Mouse (Mus musculus) heart, postnatal 0 days (tissue): ENCODE data around the gene S100a6. TPM values are rescaled to one million over a fixed set of nuclear protein-coding genes. Genes with fewer than 3 reads are reported as not detected.

ENCODE experiments used
- ATAC-seq: fragments of 200-750 bp; cut with Nextera tagmentation; 2 replicates; pipeline ENCODE4 v1.8.0; 2017; ENCODE audit warnings: low read depth, moderate number of reproducible peaks, moderate library complexity; ENCODE audit not compliant: insufficient read depth
- DNase-seq: peaks from one replicate; pipeline ENCODE4 v3.0.0-alpha.2; 2016; ENCODE audit warnings: low spot score
- H3K27ac ChIP-seq: fragments of 300-500 bp; sonication (generic); 2 replicates; pipeline ENCODE4 v1.5.1; 2014; ENCODE audit warnings: low read depth, mild to moderate bottlenecking
- H3K27me3 ChIP-seq: fragments of 300-500 bp; sonication (generic); 2 replicates; pipeline ENCODE4 v1.6.1; 2014; ENCODE audit warnings: low read length, mixed read lengths; ENCODE audit not compliant: control insufficient read depth, insufficient read depth
- H3K36me3 ChIP-seq: fragments of 300-500 bp; sonication (generic); replicated peaks from 2 replicates; pipeline ENCODE4 v1.6.1; 2014; ENCODE audit warnings: low read length, mixed read lengths; ENCODE audit not compliant: control insufficient read depth, insufficient read depth
- H3K4me1 ChIP-seq: fragments of 300-500 bp; sonication (generic); 2 replicates; pipeline ENCODE4 v1.6.1; 2014; ENCODE audit warnings: antibody characterized with exemption; ENCODE audit not compliant: control insufficient read depth, insufficient read depth
- H3K4me2 ChIP-seq: fragments of 300-500 bp; sonication (generic); 2 replicates; pipeline ENCODE4 v1.6.1; 2014; ENCODE audit warnings: low read depth, mild to moderate bottlenecking, low read length, moderate library complexity
- H3K4me3 ChIP-seq: fragments of 300-500 bp; sonication (generic); 2 replicates; pipeline ENCODE4 v1.5.1; 2014; ENCODE audit warnings: low read depth, low read length
- H3K9ac ChIP-seq: fragments of 300-500 bp; sonication (generic); replicated peaks from 2 replicates; pipeline ENCODE4 v1.6.1; 2014; ENCODE audit warnings: low read depth, low read length, mixed read lengths
- H3K9me3 ChIP-seq: fragments of 300-500 bp; sonication (generic); replicated peaks from 2 replicates; pipeline ENCODE4 v1.6.1; 2016; ENCODE audit warnings: low read length; ENCODE audit not compliant: control insufficient read depth
- CTCF ChIP-seq: IDR thresholded peaks from 2 replicates; pipeline ENCODE4 v1.5.1; 2016; ENCODE audit warnings: antibody characterized with exemption, control low read depth, low read depth
- EP300 ChIP-seq: IDR thresholded peaks from 2 replicates; pipeline ENCODE4 v1.6.1; 2016; ENCODE audit warnings: antibody characterized with exemption, low read depth
- WGBS: fragments of 180-500 bp; shearing (Covaris S2); extraction: QIAGEN DNeasy Blood & Tissue Kit; methylation state at CpG from one replicate; pipeline ENCODE4 v1.1.7; 2014; 5-methylcytosine and 5-hydroxymethylcytosine counted together
- polyA plus RNA-seq: library from polyadenylated mRNA; unstranded; fragments of >200 nt; fragmentation: Nextera tagmentation; extraction: Ambion mirVana; gene quantifications from 2 replicates; pipeline ENCODE4 v1.2.1, GENCODE M21; 2015
- total RNA-seq: library from RNA; depleted of rRNA; stranded (reverse); fragments of >200 nt; gene quantifications from 2 replicates; pipeline ENCODE4 v1.2.3, GENCODE M21; 2014; ENCODE audit warnings: low replicate concordance

S100a6 gene
- total and polyA plus RNA-seq, 2 experiments from 2014 or later: 82.9 to 97.5 TPM

DNA sequence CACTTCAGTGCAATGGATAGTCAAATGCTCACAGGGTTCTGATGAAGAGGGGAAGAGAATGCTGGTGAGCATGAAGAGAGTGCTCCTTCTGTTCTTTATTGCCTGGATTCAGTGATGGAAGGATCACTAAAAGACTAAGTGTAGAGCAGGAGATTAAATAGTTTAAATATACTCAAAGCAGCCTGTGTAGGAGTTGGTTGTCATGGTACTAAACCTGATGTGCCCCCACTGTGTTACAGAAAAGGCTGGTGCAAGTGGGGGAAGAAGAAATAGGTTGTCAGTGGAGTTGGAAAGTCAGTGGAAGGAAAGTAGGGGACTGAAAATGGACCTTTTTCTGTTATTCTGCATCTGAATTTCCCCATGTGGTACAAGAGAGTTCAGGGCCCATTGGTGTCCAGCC, 36.3 kb downstream of the S100a6 start:
- Histone ChIP-seq H3K36me3 (no peaks in the 10 kb centered on the region), H3K4me3 (no peak overlapping the region), H3K4me1 (no peaks in the 10 kb centered on the region), H3K27me3 (no peaks in the 10 kb centered on the region), H3K4me2 (no peak overlapping the region), H3K9me3 (no peaks in the 10 kb centered on the region), H3K9ac (no peak overlapping the region), H3K27ac (no peak overlapping the region)
- ATAC-seq (no peak), DNase-seq (no peak)
- no peak for TF ChIP-seq CTCF
- no peak for TF ChIP-seq EP300

DNA sequence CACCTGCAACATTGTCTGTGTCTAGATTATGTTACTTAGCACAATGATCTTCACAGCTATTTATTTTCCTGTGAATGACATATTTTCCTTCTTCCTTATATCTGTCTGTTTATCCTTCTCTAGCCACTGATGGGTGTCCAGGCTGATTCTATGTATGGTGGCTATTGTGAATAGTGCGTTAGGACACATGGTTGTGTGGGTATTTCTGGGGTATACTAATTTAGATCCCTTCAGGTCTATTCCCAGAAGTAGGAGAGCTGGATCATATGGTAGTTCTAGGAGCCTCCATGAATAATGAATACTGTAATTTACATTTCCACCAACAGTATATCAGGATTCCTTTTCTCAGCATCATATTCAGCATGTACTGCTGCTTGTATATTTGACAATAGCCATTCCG, 37.1 kb downstream of the S100a6 start:
- DNase-seq (no peak), ATAC-seq (no peak)
- TF ChIP-seq CTCF (no peak), EP300 (no peak)
- Histone ChIP-seq H3K9ac (no peak overlapping the region), H3K9me3 (no peaks in the 10 kb centered on the region), H3K27ac (no peak overlapping the region), H3K4me1 (no peaks in the 10 kb centered on the region), H3K4me2 (no peak overlapping the region), H3K36me3 (no peaks in the 10 kb centered on the region), H3K27me3 (no peaks in the 10 kb centered on the region), H3K4me3 (no peak overlapping the region)
- 76% methylated on average over 2 of the region's 2 CpGs for WGBS

GRCm38 (mm10) chr3:90652878-90653508, 40.3 kb downstream of the S100a6 start:
- peak; percentile 39 for DNase-seq
- Histone ChIP-seq H3K9me3 (no peaks in the 10 kb centered on the region), H3K4me1 (no peaks in the 10 kb centered on the region), H3K4me2 (no peak overlapping the region), H3K27me3 (no peaks in the 10 kb centered on the region), H3K36me3 (no peaks in the 10 kb centered on the region), H3K9ac (no peak overlapping the region), H3K27ac (no peak overlapping the region), H3K4me3 (no peak overlapping the region)
- whole genome bisulfite sequencing: 37% methylated on average over 5 of the region's 5 CpGs
- no peak for ATAC-seq
- no peak for TF ChIP-seq EP300
- TF ChIP-seq CTCF: peak; percentile 78

- Histone ChIP-seq H3K27ac (no peak within 1 kb of the TSS), H3K4me1 (no peaks in the 10 kb centered on the region)
- ATAC-seq: no peak
Measured at GRCm38 (mm10) chr3:90653717-90654116, 41.0 kb downstream of the S100a6 start, which contains the start of gene S100a7a. TSS of gene S100a7a (plus strand) at chr3:90654017.

GRCm38 (mm10) chr3:90657405-90657804, 44.7 kb downstream of the S100a6 start:
- H3K4me1 ChIP-seq: no peaks in the 10 kb centered on the region
- H3K36me3 ChIP-seq: no peaks in the 10 kb centered on the region
- H3K4me2 ChIP-seq: no peak overlapping the region
- H3K4me3 ChIP-seq: no peak overlapping the region
- DNase-seq (no peak), ATAC-seq (no peak)
- H3K27me3 ChIP-seq: no peaks in the 10 kb centered on the region
- TF ChIP-seq CTCF: peak; percentile 17; the same call in 1 of the 2 replicates
- no peak for TF ChIP-seq EP300
- H3K27ac ChIP-seq: no peak overlapping the region
- H3K9me3 ChIP-seq: no peaks in the 10 kb centered on the region
- H3K9ac ChIP-seq: no peak overlapping the region
- WGBS: 63% methylated on average over 4 of the region's 4 CpGs

More at GRCm38 (mm10) chr3:90653717-90654116, 41.0 kb downstream of the S100a6 start, which contains the start of gene S100a7a:
- TF ChIP-seq EP300 (no peak), CTCF (no peak)
- no peak within 1 kb of the TSS for H3K4me2 ChIP-seq
- no peaks in the 10 kb centered on the region for H3K36me3 ChIP-seq
- DNase-seq: no peak
- no peaks in the 10 kb centered on the region for H3K9me3 ChIP-seq
- H3K4me3 ChIP-seq: no peak within 1 kb of the TSS
- H3K27me3 ChIP-seq: no peaks in the 10 kb centered on the region
- H3K9ac ChIP-seq: no peak within 1 kb of the TSS

DNA sequence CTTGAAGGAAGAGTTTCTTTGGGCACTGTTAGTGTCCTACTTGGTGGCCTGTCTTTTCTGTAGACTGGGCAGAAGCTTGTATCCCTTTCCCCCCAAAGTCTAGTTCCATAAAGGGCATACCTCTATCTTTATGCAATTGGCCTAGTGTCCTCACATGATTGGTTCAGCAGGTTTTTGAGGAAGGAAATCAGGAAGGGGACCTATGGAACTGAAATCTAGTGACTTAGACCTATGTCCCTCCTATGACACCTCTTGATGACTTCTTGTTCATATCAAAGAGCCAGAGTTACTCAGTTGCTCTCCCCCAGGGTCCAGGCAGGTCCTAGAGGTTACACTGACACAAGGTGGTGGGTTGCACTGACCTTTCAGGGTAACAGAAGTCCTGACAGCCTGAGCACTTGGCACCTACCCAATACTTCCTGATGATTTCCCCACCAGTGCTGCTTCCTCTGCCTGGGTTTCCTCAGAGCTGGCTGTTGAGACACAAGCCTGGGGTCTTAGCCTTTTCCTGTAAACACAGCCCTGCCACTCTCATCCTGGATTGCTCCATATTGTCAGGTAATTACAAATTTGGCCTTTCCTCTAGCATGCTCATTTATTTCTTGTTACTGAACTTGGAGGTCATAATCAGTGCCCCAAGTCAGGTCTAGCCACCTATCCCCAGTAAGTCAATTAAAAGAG, 46.8 kb downstream of the S100a6 start:
- Histone ChIP-seq H3K36me3 (no peaks in the 10 kb centered on the region), H3K9ac (no peak overlapping the region), H3K4me3 (no peak overlapping the region), H3K27ac (no peak overlapping the region), H3K4me1 (no peaks in the 10 kb centered on the region), H3K27me3 (no peaks in the 10 kb centered on the region), H3K4me2 (no peak overlapping the region), H3K9me3 (no peaks in the 10 kb centered on the region)
- TF ChIP-seq EP300 (no peak), CTCF (no peak)
- DNase-seq (no peak), ATAC-seq (no peak)
